Mouse (Mus musculus) erythroblast, embryonic 14.5 days (primary cell): Measurements from ENCODE around the gene Dnm3. TPM values are rescaled to one million over a fixed set of nuclear protein-coding genes. Genes with fewer than 3 reads are reported as not detected.

Experiments used
- H3K27me3 ChIP-seq: 2 replicates; pipeline ENCODE4 v1.6.1; 2012; ENCODE audit warnings: inconsistent platforms; ENCODE audit not compliant: control insufficient read depth
- H3K36me3 ChIP-seq: 2 replicates; pipeline ENCODE4 v1.6.1; 2012; ENCODE audit warnings: mild to moderate bottlenecking, inconsistent platforms; ENCODE audit not compliant: control insufficient read depth
- H3K4me1 ChIP-seq: 2 replicates; pipeline ENCODE4 v1.6.1; 2012; ENCODE audit warnings: inconsistent platforms; ENCODE audit not compliant: control insufficient read depth
- H3K4me3 ChIP-seq: replicated peaks from 2 replicates; pipeline ENCODE3; 2012; ENCODE audit warnings: moderate library complexity, mild to moderate bottlenecking, inconsistent platforms
- H3K9me3 ChIP-seq: 2 replicates; pipeline ENCODE4 v1.6.1; 2012; ENCODE audit warnings: low read length, inconsistent platforms, mixed read lengths; ENCODE audit not compliant: control insufficient read depth
- GATA1 ChIP-seq: IDR thresholded peaks from 2 replicates; pipeline ENCODE4 v1.6.1; 2012; ENCODE audit warnings: low read length, inconsistent platforms, mixed read lengths
- TAL1 ChIP-seq: IDR thresholded peaks from 3 replicates; pipeline ENCODE4 v1.6.1; 2012; ENCODE audit warnings: low read length, inconsistent platforms, mixed read lengths
- polyA plus RNA-seq: library from polyadenylated mRNA; stranded (reverse); fragments of >175 nt; gene quantifications from 2 replicates; pipeline ENCODE4 v1.2.3, GENCODE M21; 2012

Gene Dnm3
- 0.01 TPM in 1 of 2 replicates, not detected in the other for polyA plus RNA-seq

DNA sequence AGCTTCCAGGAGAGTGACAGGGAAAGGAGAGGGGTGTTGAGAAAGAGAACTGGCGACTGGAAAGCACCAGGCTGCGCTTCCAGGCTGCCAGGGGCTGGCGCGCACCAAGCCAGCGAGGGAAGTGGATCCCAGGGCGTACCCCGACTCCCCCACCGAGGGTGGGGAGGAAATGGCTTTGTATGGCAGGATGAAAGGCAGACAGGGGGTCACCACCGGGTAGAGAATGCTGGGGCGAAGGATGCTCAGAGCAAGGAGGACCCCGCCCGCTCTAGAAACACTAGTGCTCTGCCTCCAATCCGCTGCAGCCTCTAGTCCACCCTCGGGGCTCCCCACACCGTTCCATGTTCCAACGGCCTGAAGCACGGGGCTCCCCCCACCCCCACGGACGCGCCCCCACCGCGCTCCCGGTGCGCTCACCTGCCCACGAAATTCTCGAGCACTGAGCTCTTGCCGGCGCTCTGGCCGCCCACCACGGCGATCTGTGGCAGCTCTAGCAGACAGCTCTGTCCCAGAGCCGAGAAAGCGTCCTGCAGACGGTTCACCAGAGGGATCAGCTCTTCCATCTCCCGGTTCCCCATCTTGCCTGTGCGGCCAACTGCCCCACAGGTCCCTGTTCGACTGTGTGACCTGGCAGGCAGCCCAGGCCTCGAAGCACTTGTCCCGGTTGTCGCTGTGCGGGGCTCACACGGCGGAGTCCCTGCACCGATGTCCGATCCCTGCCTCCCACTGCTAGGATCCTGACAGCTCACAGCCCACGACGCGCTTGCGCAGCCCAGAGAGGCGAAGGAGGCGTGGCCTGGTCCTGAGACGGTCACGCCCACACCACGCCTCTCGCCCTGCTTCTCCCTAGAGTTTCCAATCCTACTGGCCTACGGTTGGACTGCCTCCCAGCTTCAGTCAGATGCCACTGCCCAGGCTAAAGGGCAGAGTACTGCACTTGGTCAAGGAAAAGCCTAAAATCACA is at the start of gene Dnm3:
Gene Dnm3, minus strand, starts transcription at position 789 of the 964 bp plus-strand sequence.
- no peak for TF ChIP-seq GATA1
- no peak for TF ChIP-seq TAL1
- Histone ChIP-seq H3K9me3 (no peaks in the 10 kb centered on the region; the same call in 1 of the 2 replicates), H3K36me3 (no peaks in the 10 kb centered on the region), H3K4me3 (peak within 1 kb of the TSS; percentile 36), H3K4me1 (peaks cover 6% of the 10 kb centered on the region), H3K27me3 (peaks cover 42% of the 10 kb centered on the region)

DNA sequence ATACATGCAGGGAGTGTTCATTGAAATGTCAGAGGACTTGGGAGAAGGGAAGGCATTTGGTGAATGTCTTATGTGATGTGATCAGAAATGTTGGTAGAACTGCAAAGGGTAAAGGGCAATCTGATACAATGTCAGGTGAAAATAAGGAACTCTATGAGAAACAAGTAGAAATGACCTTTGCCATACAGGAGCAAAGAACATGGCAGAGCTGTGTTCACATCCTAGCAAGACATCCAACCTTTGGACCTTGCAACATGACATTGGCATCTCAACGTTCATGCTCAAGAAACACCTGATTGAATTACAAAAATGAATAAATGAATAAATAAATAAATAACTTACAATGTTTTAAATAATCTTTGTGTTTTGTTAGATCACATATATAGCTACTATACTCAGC is 37.3 kb upstream of the Dnm3 start:
- H3K9me3 ChIP-seq = no peaks in the 10 kb centered on the region

DNA sequence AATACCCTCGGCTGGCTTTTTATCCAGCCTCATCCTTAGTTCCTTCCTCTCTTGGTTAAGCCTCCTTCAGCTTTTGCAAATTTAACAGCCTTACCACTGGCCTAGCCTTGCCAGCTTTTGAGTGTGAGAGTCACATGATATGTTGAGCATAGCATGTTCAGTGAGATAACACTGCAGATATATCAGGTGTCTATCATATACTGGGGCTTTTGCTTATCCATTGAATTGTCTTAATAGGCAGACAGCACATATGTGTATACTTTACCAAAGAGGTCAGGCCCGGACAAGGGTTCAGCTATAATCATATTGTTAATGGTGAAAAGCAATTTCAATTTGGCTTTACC is 32.2 kb upstream of the Dnm3 start:
- Histone ChIP-seq H3K4me1 (peaks cover 9% of the 10 kb centered on the region), H3K9me3 (no peaks in the 10 kb centered on the region), H3K36me3 (no peaks in the 10 kb centered on the region), H3K4me3 (no peak overlapping the region), H3K27me3 (no peaks in the 10 kb centered on the region)
- no peak for TF ChIP-seq TAL1
- no peak for TF ChIP-seq GATA1

More for the DNA sequence above, 37.3 kb upstream of the Dnm3 start:
- H3K4me1 ChIP-seq = peaks cover under 1% of the 10 kb centered on the region; the same call in 1 of the 2 replicates
- TF ChIP-seq TAL1 = no peak
- TF ChIP-seq GATA1 = no peak
- H3K36me3 ChIP-seq = no peaks in the 10 kb centered on the region
- no peak overlapping the region for H3K4me3 ChIP-seq
- no peaks in the 10 kb centered on the region for H3K27me3 ChIP-seq

DNA sequence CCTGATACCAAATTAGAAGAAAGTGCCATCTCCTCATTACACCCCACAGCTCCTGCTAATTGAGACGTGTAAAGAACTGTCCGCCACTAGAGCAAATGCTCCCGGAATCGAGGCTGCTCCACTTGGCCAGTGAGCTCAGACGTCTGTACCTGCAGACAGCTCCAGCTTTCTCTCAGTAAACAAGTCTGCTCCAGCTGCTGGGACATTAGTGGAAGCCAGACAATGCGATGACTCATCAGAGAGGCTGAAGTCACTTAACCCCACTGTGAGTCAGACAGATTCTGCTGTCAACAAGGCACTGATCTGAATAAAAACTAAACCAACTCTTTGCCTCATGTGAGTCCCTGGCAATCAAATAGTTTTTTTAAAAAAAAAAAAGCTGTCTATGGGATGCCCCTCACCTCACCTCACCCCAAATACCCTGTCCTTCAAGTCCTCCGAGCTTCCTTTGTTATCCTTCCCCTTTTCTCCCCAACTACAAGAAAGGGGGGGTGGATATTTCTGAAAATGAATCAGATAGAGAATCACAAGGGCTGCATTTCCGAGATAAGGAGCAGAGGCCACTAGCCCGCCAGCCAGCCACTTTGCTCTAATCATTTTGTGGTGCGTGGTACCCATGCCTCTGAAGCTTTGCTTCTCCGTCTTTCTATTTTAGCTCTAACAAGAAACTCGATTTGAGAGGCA is 31.6 kb upstream of the Dnm3 start:
- Histone ChIP-seq H3K9me3 (no peaks in the 10 kb centered on the region), H3K4me1 (peaks cover 9% of the 10 kb centered on the region), H3K36me3 (no peaks in the 10 kb centered on the region), H3K27me3 (no peaks in the 10 kb centered on the region), H3K4me3 (no peak overlapping the region)
- no peak for TF ChIP-seq TAL1

DNA sequence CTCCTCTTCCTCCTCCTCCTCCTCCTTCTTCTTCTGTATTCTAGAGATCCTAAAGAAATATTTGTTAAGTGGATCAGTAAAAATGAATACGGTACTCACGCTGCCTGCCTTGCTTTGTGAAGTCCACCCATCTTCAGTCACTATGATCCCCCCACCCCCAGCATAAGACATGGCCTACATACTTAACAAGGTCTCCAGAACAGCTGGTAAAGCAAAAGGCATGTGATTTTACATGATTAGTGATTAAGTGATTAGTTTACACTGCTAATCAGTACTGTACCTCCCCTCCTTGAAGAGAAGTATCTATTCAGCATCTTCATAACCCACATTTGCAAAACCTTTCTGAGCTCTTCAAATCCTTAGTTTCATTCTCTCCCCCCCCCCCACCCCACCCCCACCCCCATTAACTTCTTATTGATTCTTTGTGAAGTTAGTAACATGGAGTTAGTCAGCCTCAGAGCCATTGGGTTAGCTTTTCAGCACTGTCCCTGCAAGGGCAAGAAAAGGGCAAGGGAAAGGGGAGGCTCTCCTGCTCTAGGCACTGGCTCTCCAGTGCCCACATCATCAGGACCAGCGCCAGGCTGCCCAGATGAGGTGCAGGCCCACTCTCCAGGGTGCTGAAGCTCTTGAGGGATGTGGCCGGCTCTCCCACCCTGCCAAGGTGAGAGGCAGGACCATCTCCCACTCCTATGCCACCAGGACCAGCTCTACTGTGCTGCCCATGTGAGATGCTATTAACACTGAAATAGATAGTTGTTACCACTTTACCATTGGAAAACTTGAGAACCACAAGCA is 30.6 kb upstream of the Dnm3 start:
- Histone ChIP-seq H3K36me3 (no peaks in the 10 kb centered on the region), H3K9me3 (no peaks in the 10 kb centered on the region), H3K27me3 (no peaks in the 10 kb centered on the region), H3K4me3 (no peak overlapping the region), H3K4me1 (peaks cover 9% of the 10 kb centered on the region)
- TF ChIP-seq TAL1 = no peak
- TF ChIP-seq GATA1 = no peak

DNA sequence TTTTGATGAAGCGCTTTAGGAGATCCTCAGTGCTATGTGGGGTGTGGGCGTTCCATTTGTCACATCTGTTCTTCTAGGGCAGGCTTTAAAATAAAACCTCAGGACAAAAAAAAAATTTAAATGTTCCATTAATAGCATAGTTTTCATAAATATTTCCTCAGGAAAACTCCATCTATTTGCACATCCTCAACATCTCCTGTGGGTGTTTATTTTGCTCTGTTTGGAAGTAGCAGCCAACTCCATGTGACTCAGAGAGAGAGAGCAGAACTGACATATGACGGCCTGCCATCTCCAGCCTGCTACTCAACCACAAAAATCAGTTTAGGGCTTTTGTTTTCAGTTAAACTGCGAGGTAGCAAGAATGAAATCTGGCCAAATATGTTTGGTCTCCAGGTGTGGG is 28.7 kb upstream of the Dnm3 start:
- H3K4me3 ChIP-seq = no peak overlapping the region
- peaks cover 9% of the 10 kb centered on the region for H3K4me1 ChIP-seq
- H3K9me3 ChIP-seq = no peaks in the 10 kb centered on the region
- H3K36me3 ChIP-seq = no peaks in the 10 kb centered on the region
- TF ChIP-seq GATA1 = no peak
- no peak for TF ChIP-seq TAL1
- no peaks in the 10 kb centered on the region for H3K27me3 ChIP-seq

DNA sequence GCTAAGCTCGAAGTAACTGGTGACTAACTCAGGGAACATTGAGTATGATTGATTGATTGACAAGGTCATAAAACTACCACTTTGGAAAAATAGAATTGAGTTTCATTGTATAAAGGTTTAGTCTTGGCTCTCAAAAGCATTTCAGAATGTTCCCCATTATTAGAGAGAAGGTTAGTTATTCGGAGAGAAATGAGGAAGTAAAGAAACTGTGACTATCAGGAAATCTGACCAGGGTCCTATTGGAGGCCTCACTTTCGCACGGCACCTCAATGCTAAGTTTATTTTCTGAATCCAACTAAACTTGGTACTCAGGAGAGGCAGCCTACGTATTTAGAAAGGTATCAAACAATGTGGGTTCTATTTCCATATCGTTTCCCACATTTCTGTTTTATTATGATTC is 27.8 kb upstream of the Dnm3 start:
- H3K4me3 ChIP-seq = no peak overlapping the region
- TF ChIP-seq GATA1 (no peak), TAL1 (no peak)

DNA sequence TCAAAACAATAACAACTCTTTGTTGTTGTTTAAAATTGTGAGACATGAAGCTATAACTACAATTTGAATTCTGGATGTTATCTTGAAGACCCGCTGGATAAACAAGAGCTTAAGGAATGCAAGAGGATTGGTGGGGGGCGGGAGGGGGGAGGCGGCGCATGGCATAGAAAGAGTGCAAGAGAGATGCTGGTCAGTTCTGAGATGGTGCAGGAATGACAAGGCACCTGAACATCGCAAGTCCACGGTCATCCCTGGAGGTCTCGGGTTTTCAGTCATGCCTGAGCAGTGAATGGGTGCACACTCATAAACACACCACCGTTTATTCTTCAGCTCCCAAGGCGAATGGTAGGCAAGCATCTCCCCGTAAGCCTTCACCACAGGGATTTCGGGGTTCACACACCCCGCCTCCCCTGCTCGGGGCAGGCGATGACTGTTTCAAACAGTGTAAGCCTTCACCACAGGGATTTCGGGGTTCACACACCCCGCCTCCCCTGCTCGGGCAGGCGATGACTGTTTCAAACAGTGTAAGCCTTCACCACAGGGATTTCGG is 1.2 kb downstream of the Dnm3 start:
- H3K4me1 ChIP-seq = peaks cover 6% of the 10 kb centered on the region
- peaks cover 42% of the 10 kb centered on the region for H3K27me3 ChIP-seq
- H3K9me3 ChIP-seq = no peaks in the 10 kb centered on the region; the same call in 1 of the 2 replicates
- no peak for TF ChIP-seq TAL1
- no peak for TF ChIP-seq GATA1
- H3K4me3 ChIP-seq = no peak overlapping the region
- no peaks in the 10 kb centered on the region for H3K36me3 ChIP-seq

More for the DNA sequence above, 27.8 kb upstream of the Dnm3 start:
- no peaks in the 10 kb centered on the region for H3K27me3 ChIP-seq
- no peaks in the 10 kb centered on the region for H3K9me3 ChIP-seq
- H3K36me3 ChIP-seq = no peaks in the 10 kb centered on the region
- peaks cover 9% of the 10 kb centered on the region for H3K4me1 ChIP-seq
